Mouse (Mus musculus) telencephalon, adult 2 months (tissue): ENCODE data around the gene Gm29797.
A peak's percentile ranks its signal among the peaks of the same experiment; 100 is the strongest.

ENCODE experiments used
- DNase-seq: peaks from one replicate; pipeline ENCODE4 v3.0.0-alpha.2; 2011; ENCODE audit warnings: low read depth, low spot score

Gm29797 gene

GRCm38 (mm10) chr2:181656734-181657133 is at the start of gene Gm29797:
Gm29797 (plus strand) TSS chr2:181657034.
- DNase-seq: no peak

DNA sequence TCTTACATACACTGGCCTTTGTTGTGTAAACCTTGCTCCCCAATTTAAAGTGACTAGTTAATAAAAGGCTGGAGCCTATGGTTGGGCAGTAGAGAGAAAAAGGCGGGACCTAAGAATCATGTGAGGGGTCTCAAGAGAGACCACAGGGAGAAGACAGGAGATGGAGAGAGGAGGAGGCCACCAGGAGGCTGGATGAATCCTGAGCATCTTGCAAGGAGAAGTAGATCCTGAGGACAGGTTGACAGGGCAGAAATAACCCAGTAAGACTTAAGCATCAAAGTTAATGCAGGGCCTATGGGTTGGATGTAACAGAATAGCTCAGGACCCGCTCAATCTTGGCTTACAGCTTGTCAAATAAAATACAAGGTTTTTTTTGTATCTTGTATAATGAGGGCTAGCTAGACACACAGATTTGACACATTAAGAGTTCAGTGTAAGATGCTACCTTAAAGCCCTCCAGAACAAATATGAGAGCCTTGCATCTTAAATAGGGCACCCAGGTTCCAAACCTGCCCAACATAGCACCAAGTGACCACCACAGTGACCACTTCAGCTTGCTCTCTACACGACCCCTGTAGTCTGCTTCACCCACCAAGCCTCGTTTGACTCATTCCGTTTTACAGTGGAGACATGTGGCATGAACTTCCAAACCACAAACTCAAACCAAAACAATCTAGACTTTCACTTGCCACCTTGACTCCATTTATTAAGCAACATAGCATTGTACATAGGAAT is 37.9 kb upstream of the Gm29797 start:
- no peak for DNase-seq

- no peak for DNase-seq
Measured at GRCm38 (mm10) chr2:181623401-181623800, 33.4 kb upstream of the Gm29797 start.

DNA sequence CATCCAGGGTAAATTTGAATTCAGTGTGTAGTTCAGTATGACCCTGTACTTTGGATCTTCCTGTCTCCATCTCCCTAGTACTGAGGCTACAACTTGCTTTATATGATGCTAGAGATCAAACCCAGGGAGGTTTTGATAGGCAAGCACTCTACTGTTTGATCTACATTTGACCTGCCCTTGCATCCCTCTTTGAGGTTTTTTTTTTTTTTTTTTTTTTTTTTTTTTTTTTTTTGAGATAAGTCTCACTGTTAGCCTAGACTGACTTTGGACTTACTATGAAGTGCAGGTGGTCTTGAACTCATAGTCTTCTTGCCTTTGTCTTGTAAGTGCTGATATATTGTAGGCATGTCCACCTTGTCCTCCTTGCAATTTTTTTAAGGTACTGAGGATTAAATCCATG is 28.4 kb upstream of the Gm29797 start:
- DNase-seq: no peak

DNA sequence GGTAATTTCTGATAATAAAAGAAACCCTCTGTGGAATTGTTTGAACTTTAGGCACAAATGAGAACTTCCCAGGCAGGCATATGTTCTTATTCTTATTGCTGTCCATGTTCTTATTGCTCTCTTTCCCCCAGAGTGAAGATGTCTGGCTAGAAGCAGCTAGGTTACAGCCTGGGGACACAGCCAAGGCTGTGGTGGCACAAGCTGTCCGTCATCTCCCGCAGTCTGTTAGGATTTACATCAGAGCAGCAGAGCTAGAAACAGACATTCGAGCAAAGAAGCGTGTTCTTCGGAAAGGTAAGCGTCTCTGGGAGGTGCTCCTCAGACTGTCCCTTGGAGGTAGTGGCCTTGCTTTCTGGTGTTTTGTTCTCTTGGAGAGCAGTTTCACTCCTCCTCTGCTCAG is 24.2 kb upstream of the Gm29797 start:
- no peak for DNase-seq

DNA sequence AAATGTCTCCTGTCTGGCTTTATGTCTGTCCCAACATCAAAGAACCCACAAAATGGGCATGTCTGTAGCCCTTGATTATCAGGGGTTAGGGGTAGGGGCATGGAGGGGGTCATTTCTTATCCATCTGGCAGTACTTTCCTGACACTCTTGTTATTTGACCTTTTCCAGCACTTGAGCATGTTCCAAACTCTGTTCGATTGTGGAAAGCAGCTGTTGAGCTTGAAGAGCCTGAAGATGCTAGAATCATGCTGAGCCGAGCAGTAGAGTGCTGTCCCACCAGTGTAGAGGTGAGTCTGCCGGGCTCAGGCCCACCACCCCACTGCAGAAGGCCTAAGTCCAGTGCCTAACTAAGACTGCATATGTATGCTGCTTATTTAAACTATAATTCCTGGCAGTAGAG is 21.0 kb upstream of the Gm29797 start:
- no peak for DNase-seq

DNA sequence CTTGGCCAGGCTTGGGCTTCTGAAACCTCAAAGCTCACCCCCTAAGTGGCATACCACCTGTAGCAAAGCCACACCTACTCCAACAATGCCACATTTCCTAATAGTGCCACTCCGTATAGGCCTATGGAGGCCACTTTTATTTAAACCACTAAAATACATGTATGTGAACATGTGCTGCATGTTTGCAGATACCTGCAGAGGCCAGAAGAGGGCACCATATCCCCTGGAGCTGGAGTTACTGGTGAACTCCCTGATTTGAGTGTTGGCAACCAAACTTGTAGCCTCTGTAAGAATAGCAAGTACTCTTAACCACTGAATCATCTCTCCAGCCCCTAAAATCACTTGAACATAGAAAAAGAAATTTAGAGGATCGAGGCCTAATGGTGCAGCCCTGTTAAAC is 12.5 kb upstream of the Gm29797 start:
- DNase-seq: no peak

DNA sequence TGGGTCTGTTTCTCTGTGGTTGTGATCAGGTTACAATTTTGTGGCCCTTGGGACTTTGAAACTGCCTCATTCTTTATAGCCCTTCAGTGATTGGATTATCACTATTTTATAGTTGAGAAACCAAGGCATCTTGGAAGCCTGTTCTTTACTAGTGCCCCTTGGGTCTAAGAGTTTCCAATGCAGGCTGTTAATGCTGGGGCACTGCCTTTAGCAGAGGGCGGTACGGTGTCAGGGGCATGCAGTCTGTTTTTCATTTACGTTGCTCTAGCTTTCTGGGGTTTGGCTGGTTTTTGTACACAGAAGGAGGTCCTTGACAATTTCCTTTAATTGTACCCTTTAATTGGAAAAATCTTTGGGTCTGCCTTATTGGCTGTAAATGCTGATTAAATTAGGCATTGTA is 11.2 kb upstream of the Gm29797 start:
- no peak for DNase-seq

- DNase-seq: no peak
Measured at GRCm38 (mm10) chr2:181646626-181647472, 10.0 kb upstream of the Gm29797 start.

DNA sequence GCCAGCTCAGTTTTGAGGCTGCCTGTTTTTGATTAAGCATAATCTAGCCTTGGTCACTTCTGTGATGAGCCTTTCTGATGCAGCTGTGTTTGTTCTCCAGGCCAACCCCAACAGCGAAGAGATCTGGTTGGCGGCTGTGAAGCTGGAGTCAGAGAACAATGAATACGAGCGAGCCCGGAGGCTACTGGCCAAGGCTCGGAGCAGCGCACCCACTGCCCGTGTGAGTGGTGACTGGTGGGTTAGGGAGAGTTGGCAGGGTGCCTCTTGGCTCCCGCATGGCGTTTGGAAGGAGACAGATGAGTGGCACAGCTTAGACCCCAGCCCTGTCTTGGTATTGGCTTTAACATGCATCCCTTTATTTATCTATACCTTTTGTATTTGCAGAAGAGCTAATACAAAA is 7.9 kb upstream of the Gm29797 start:
- DNase-seq: no peak

GRCm38 (mm10) chr2:181653065-181653464 is 3.8 kb upstream of the Gm29797 start:
- DNase-seq: no peak

- no peak for DNase-seq
Measured at GRCm38 (mm10) chr2:181653523-181653922, 3.3 kb upstream of the Gm29797 start.

GRCm38 (mm10) chr2:181657441-181657840 is 607 bp downstream of the Gm29797 start:
- DNase-seq: no peak

GRCm38 (mm10) chr2:181658528-181658927 is 1.7 kb downstream of the Gm29797 start:
- DNase-seq: no peak

DNA sequence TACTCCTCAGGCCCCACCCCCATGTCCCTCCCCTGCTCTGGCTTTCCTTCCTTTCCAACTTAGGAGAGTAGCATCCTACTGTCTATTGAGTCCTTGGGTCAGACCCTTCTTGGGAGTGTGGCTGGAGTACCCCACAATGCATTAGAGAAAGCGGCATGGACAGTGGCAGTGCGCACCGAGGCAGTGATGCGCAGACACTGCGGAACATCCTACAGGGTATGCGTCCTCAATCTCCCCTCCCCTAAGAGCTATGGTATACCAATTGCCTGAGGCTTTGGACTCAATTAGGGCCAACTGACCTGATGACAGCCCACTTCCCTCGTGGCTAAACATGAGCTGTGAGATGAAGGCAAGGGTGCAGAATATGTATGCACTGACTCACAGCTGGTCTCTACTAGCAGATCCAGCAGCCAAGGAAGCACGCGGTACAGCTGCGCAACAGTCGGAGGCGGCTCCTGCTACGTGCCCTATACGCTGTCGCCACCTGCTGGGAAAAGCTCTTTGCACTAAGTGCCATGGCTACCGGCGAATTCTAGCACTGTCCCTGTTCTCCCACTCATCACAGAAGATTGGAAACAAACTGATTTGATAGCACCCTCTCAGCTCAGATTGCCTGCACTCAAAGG is 2.2 kb downstream of the Gm29797 start:
- no peak for DNase-seq

GRCm38 (mm10) chr2:181659609-181660055 is 2.8 kb downstream of the Gm29797 start:
- DNase-seq: peak; percentile 67

- no peak for DNase-seq
Measured at GRCm38 (mm10) chr2:181662620-181663297, 5.9 kb downstream of the Gm29797 start.

GRCm38 (mm10) chr2:181663298-181663630 is 6.4 kb downstream of the Gm29797 start:
- no peak for DNase-seq

- no peak for DNase-seq
Measured at GRCm38 (mm10) chr2:181670285-181670912, 13.6 kb downstream of the Gm29797 start.

- DNase-seq: no peak
Measured at GRCm38 (mm10) chr2:181670913-181671311, 14.1 kb downstream of the Gm29797 start.

DNA sequence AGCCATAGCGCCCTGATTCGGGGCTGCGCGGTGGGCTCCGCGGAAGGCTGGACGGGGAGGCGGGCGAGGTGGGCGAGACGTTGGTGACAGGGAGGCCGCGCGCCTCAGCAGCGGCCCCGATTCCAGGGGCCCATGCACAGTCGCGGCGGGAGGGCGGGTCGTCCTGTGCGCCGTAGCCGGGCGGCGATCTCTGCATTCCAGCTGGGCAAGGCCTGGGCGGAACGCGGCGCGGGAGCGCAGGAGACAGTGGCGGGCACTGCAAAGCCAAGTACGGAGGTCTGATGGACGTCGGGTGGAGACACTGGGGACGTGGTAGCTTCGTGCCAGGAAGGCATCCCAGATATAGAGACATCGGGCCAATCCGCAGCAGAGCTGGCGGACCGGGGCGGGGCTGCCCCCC is 14.5 kb downstream of the Gm29797 start, which contains the start of gene Sox18:
Gene Sox18 (minus strand): TSS at position 315 of the 400 bp plus-strand sequence.
- no peak for DNase-seq
